Mouse (Mus musculus) kidney, adult 2 months (tissue): ENCODE measurements around the gene Reln. TPM values are rescaled to one million over a fixed set of nuclear protein-coding genes. Genes with fewer than 3 reads are reported as not detected.
A peak's percentile ranks its signal among the peaks of the same experiment; 100 is the strongest.

Source experiments
- DNase-seq: peaks from one replicate; pipeline ENCODE4 v3.0.0; 2021
- H3K27ac ChIP-seq: fragments of 200-500 bp; 2 replicates; pipeline ENCODE4 v1.5.1; 2012; ENCODE audit warnings: low read depth, low read length, control low read depth, inconsistent platforms; ENCODE audit not compliant: insufficient read depth
- H3K27me3 ChIP-seq: fragments of 200-500 bp; replicated peaks from 2 replicates; pipeline ENCODE4 v1.6.1; 2012; ENCODE audit warnings: mild to moderate bottlenecking, moderate library complexity, low read length, inconsistent platforms; ENCODE audit not compliant: control insufficient read depth, insufficient read depth
- H3K36me3 ChIP-seq: fragments of 200-500 bp; 2 replicates; pipeline ENCODE4 v1.6.1; 2012; ENCODE audit warnings: mild to moderate bottlenecking, moderate library complexity, low read length, inconsistent platforms; ENCODE audit not compliant: control insufficient read depth, insufficient read depth
- H3K4me1 ChIP-seq: fragments of 200-500 bp; 2 replicates; pipeline ENCODE4 v1.6.1; 2011; ENCODE audit warnings: low read length; ENCODE audit not compliant: control insufficient read depth, insufficient read depth
- H3K4me3 ChIP-seq: fragments of 200-500 bp; 2 replicates; pipeline ENCODE4 v1.5.1; 2011; ENCODE audit warnings: mild to moderate bottlenecking, low read depth, low read length, control low read depth; ENCODE audit not compliant: insufficient read depth
- CTCF ChIP-seq: fragments of 200-500 bp; conservative IDR thresholded peaks from 2 replicates; pipeline ENCODE4 v1.5.1; 2011; ENCODE audit warnings: low read depth, mild to moderate bottlenecking, control low read depth, low read length, moderate library complexity, mixed read lengths; ENCODE audit not compliant: insufficient read depth, insufficient read length
- POLR2A ChIP-seq: fragments of 200-500 bp; IDR thresholded peaks from one replicate; pipeline ENCODE4 v1.6.1; 2011; ENCODE audit warnings: low read depth, low read length, control low read depth
- WGBS: fragments of 180-500 bp; shearing (Covaris S2); methylation state at CpG from one replicate; pipeline ENCODE4 v1.1.7; 2018; 5-methylcytosine and 5-hydroxymethylcytosine counted together
- polyA plus RNA-seq: library from polyadenylated mRNA; depleted of rRNA; stranded (reverse); fragments of >200 nt; gene quantifications from 2 replicates; pipeline ENCODE4 v1.2.3, GENCODE M21; 2012

The Reln gene
- polyA plus RNA-seq, 1 experiment, result 3.4 TPM

GRCm38 (mm10) chr5:21936096-21936495 lies 408.4 kb downstream of the Reln start:
- 74% methylated on average over 5 of the region's 5 CpGs for WGBS
- H3K4me3 ChIP-seq, result no peak overlapping the region
- no peaks in the 10 kb centered on the region for H3K4me1 ChIP-seq
- H3K27ac ChIP-seq, result no peak overlapping the region
- no peaks in the 10 kb centered on the region for H3K27me3 ChIP-seq
- TF ChIP-seq POLR2A (no peak), CTCF (no peak)
- H3K36me3 ChIP-seq, result no peaks in the 10 kb centered on the region
- DNase-seq, result no peak

GRCm38 (mm10) chr5:21934811-21935396 lies 409.6 kb downstream of the Reln start:
- WGBS, result 92% methylated on average over 13 of the region's 13 CpGs
- Histone ChIP-seq H3K27ac (no peak overlapping the region), H3K27me3 (no peaks in the 10 kb centered on the region), H3K36me3 (no peaks in the 10 kb centered on the region), H3K4me1 (no peaks in the 10 kb centered on the region), H3K4me3 (no peak overlapping the region)
- TF ChIP-seq POLR2A, result no peak
- TF ChIP-seq CTCF, result no peak
- no peak for DNase-seq

GRCm38 (mm10) chr5:21934173-21934698 lies 410.3 kb downstream of the Reln start:
- no peak overlapping the region for H3K27ac ChIP-seq
- H3K4me3 ChIP-seq, result no peak overlapping the region
- TF ChIP-seq POLR2A, result no peak
- no peak for TF ChIP-seq CTCF
- 92% methylated on average over 4 of the region's 4 CpGs for WGBS
- no peak for DNase-seq
- no peaks in the 10 kb centered on the region for H3K27me3 ChIP-seq
- H3K36me3 ChIP-seq, result no peaks in the 10 kb centered on the region
- no peaks in the 10 kb centered on the region for H3K4me1 ChIP-seq

- Histone ChIP-seq H3K4me3 (no peak overlapping the region), H3K36me3 (no peaks in the 10 kb centered on the region), H3K27me3 (no peaks in the 10 kb centered on the region), H3K4me1 (no peaks in the 10 kb centered on the region), H3K27ac (no peak overlapping the region)
- no peak for TF ChIP-seq POLR2A
- no peak for TF ChIP-seq CTCF
- peak; percentile 17 for DNase-seq
- WGBS, result 59% methylated on average over 8 of the region's 8 CpGs
Observed at GRCm38 (mm10) chr5:21933340-21934075, 411.0 kb downstream of the Reln start.

- Histone ChIP-seq H3K36me3 (no peaks in the 10 kb centered on the region), H3K4me3 (no peak overlapping the region), H3K27me3 (no peaks in the 10 kb centered on the region), H3K4me1 (no peaks in the 10 kb centered on the region), H3K27ac (no peak overlapping the region)
- DNase-seq, result no peak
- TF ChIP-seq CTCF (no peak), POLR2A (no peak)
- WGBS, result 72% methylated on average over 4 of the region's 4 CpGs
Observed at GRCm38 (mm10) chr5:21931151-21931550, 413.4 kb downstream of the Reln start.

- WGBS, result 61% methylated on average over 6 of the region's 6 CpGs
Observed at GRCm38 (mm10) chr5:21920310-21920709, 424.2 kb downstream of the Reln start.

GRCm38 (mm10) chr5:21919281-21919780 lies 425.2 kb downstream of the Reln start:
- 55% methylated on average over 4 of the region's 4 CpGs for WGBS
- no peaks in the 10 kb centered on the region for H3K4me1 ChIP-seq

More at GRCm38 (mm10) chr5:21920310-21920709, 424.2 kb downstream of the Reln start:
- Histone ChIP-seq H3K27ac (no peak overlapping the region), H3K27me3 (no peaks in the 10 kb centered on the region), H3K36me3 (no peaks in the 10 kb centered on the region), H3K4me3 (no peak overlapping the region), H3K4me1 (no peaks in the 10 kb centered on the region)
- TF ChIP-seq POLR2A, result no peak
- TF ChIP-seq CTCF, result no peak
- no peak for DNase-seq

More at GRCm38 (mm10) chr5:21919281-21919780, 425.2 kb downstream of the Reln start:
- TF ChIP-seq CTCF (no peak), POLR2A (no peak)
- H3K4me3 ChIP-seq, result no peak overlapping the region
- no peaks in the 10 kb centered on the region for H3K27me3 ChIP-seq
- H3K27ac ChIP-seq, result no peak overlapping the region
- no peak for DNase-seq
- no peaks in the 10 kb centered on the region for H3K36me3 ChIP-seq
